Mouse (Mus musculus): ENCODE data around the gene Gsn. TPM values are rescaled to one million over a fixed set of nuclear protein-coding genes. Genes with fewer than 3 reads are reported as not detected.

Gene Gsn
- polyA plus RNA-seq (2014; fragmentation: Nextera tagmentation; extraction: Ambion mirVana) = 30.6 and 36.0 TPM in 2 replicates

GRCm38 (mm10) chr2:35255885-35256833 is at the start of gene Gsn:
Gsn (plus strand) TSS chr2:35256380.
- no peak within 1 kb of the TSS for H3K27ac ChIP-seq (ENCODE audit: low read depth, low read length)
- WGBS = 5% methylated on average over 46 of the region's 54 CpGs

GRCm38 (mm10) chr2:35206761-35207160 is 49.4 kb upstream of the Gsn start:
- Histone ChIP-seq H3K4me2 (ENCODE audit: low read depth) (no peak overlapping the region), H3K9ac (ENCODE audit: low read length) (no peak overlapping the region), H3K27ac (ENCODE audit: low read depth, low read length) (no peak overlapping the region), H3K27me3 (ENCODE audit: control insufficient read depth, insufficient read depth, low read length) (no peaks in the 10 kb centered on the region), H3K36me3 (ENCODE audit: control insufficient read depth, insufficient read depth, low read length) (no peaks in the 10 kb centered on the region), H3K9me3 (ENCODE audit: control insufficient read depth, low read length) (no peaks in the 10 kb centered on the region), H3K4me3 (ENCODE audit: low read depth, low read length) (no peak overlapping the region), H3K4me1 (ENCODE audit: control insufficient read depth, insufficient read depth, low read length) (no peaks in the 10 kb centered on the region)
- no peak for ATAC-seq (ENCODE audit: insufficient read depth, low FRiP score, low TSS enrichment)
- 88% methylated on average over 3 of the region's 3 CpGs for WGBS
- DNase-seq (ENCODE audit: low spot score) = no peak

More at GRCm38 (mm10) chr2:35255885-35256833, at the start of gene Gsn:
- H3K4me1 ChIP-seq (ENCODE audit: control insufficient read depth, insufficient read depth, low read length) = 0 out of 2 replicates have a peak, but pooled peaks cover 6% of the 10 kb centered on the region
- H3K4me2 ChIP-seq (ENCODE audit: low read depth) = peak within 1 kb of the TSS; percentile 68
- peaks cover 17% of the 10 kb centered on the region for H3K27me3 ChIP-seq (ENCODE audit: control insufficient read depth, insufficient read depth, low read length)
- ATAC-seq (ENCODE audit: insufficient read depth, low FRiP score, low TSS enrichment) (peak; percentile 88), DNase-seq (ENCODE audit: low spot score) (peak; percentile 84)
- no peaks in the 10 kb centered on the region for H3K36me3 ChIP-seq (ENCODE audit: control insufficient read depth, insufficient read depth, low read length)
- H3K9me3 ChIP-seq (ENCODE audit: control insufficient read depth, low read length) = no peaks in the 10 kb centered on the region
- peak within 1 kb of the TSS; percentile 41 for H3K4me3 ChIP-seq (ENCODE audit: low read depth, low read length)
- H3K9ac ChIP-seq (ENCODE audit: low read length) = peak within 1 kb of the TSS; percentile 52

GRCm38 (mm10) chr2:35208054-35208453 is 48.1 kb upstream of the Gsn start:
- ATAC-seq (ENCODE audit: insufficient read depth, low FRiP score, low TSS enrichment) = no peak
- 74% methylated on average over 3 of the region's 3 CpGs for WGBS
- H3K9me3 ChIP-seq (ENCODE audit: control insufficient read depth, low read length) = no peaks in the 10 kb centered on the region
- no peak overlapping the region for H3K9ac ChIP-seq (ENCODE audit: low read length)
- H3K4me3 ChIP-seq (ENCODE audit: low read depth, low read length) = no peak overlapping the region
- H3K36me3 ChIP-seq (ENCODE audit: control insufficient read depth, insufficient read depth, low read length) = no peaks in the 10 kb centered on the region
- H3K4me1 ChIP-seq (ENCODE audit: control insufficient read depth, insufficient read depth, low read length) = no peaks in the 10 kb centered on the region
- no peak for DNase-seq (ENCODE audit: low spot score)
- H3K27ac ChIP-seq (ENCODE audit: low read depth, low read length) = no peak overlapping the region
- H3K4me2 ChIP-seq (ENCODE audit: low read depth) = no peak overlapping the region
- no peaks in the 10 kb centered on the region for H3K27me3 ChIP-seq (ENCODE audit: control insufficient read depth, insufficient read depth, low read length)

- Histone ChIP-seq H3K4me3 (ENCODE audit: low read depth, low read length) (no peak overlapping the region), H3K9me3 (ENCODE audit: control insufficient read depth, low read length) (no peaks in the 10 kb centered on the region), H3K9ac (ENCODE audit: low read length) (no peak overlapping the region), H3K27ac (ENCODE audit: low read depth, low read length) (no peak overlapping the region), H3K4me1 (ENCODE audit: control insufficient read depth, insufficient read depth, low read length) (no peaks in the 10 kb centered on the region), H3K36me3 (ENCODE audit: control insufficient read depth, insufficient read depth, low read length) (no peaks in the 10 kb centered on the region), H3K4me2 (ENCODE audit: low read depth) (no peak overlapping the region), H3K27me3 (ENCODE audit: control insufficient read depth, insufficient read depth, low read length) (no peaks in the 10 kb centered on the region)
- ATAC-seq (ENCODE audit: insufficient read depth, low FRiP score, low TSS enrichment) (no peak), DNase-seq (ENCODE audit: low spot score) (no peak)
- WGBS = 81% methylated on average over 8 of the region's 8 CpGs
Measured at GRCm38 (mm10) chr2:35208931-35209665, 47.1 kb upstream of the Gsn start.

GRCm38 (mm10) chr2:35211681-35212080 is 44.5 kb upstream of the Gsn start:
- Histone ChIP-seq H3K36me3 (ENCODE audit: control insufficient read depth, insufficient read depth, low read length) (no peaks in the 10 kb centered on the region), H3K9ac (ENCODE audit: low read length) (no peak overlapping the region), H3K4me1 (ENCODE audit: control insufficient read depth, insufficient read depth, low read length) (0 out of 2 replicates have a peak, but pooled peaks cover 3% of the 10 kb centered on the region), H3K4me2 (ENCODE audit: low read depth) (no peak overlapping the region), H3K9me3 (ENCODE audit: control insufficient read depth, low read length) (no peaks in the 10 kb centered on the region), H3K27ac (ENCODE audit: low read depth, low read length) (no peak overlapping the region), H3K27me3 (ENCODE audit: control insufficient read depth, insufficient read depth, low read length) (no peaks in the 10 kb centered on the region), H3K4me3 (ENCODE audit: low read depth, low read length) (no peak overlapping the region)
- ATAC-seq (ENCODE audit: insufficient read depth, low FRiP score, low TSS enrichment) (no peak), DNase-seq (ENCODE audit: low spot score) (no peak)
- 76% methylated on average over 3 of the region's 3 CpGs for WGBS

GRCm38 (mm10) chr2:35213345-35213910 is 42.8 kb upstream of the Gsn start:
- no peaks in the 10 kb centered on the region for H3K9me3 ChIP-seq (ENCODE audit: control insufficient read depth, low read length)
- no peak for DNase-seq (ENCODE audit: low spot score)
- 0 out of 2 replicates have a peak, but pooled peaks cover 3% of the 10 kb centered on the region for H3K4me1 ChIP-seq (ENCODE audit: control insufficient read depth, insufficient read depth, low read length)
- no peak overlapping the region for H3K4me2 ChIP-seq (ENCODE audit: low read depth)
- ATAC-seq (ENCODE audit: insufficient read depth, low FRiP score, low TSS enrichment) = no peak
- no peak overlapping the region for H3K27ac ChIP-seq (ENCODE audit: low read depth, low read length)
- no peak overlapping the region for H3K9ac ChIP-seq (ENCODE audit: low read length)
- no peaks in the 10 kb centered on the region for H3K36me3 ChIP-seq (ENCODE audit: control insufficient read depth, insufficient read depth, low read length)
- 84% methylated on average over 12 of the region's 12 CpGs for WGBS
- no peak overlapping the region for H3K4me3 ChIP-seq (ENCODE audit: low read depth, low read length)
- H3K27me3 ChIP-seq (ENCODE audit: control insufficient read depth, insufficient read depth, low read length) = no peaks in the 10 kb centered on the region

GRCm38 (mm10) chr2:35214881-35215358 is 41.3 kb upstream of the Gsn start:
- H3K27ac ChIP-seq (ENCODE audit: low read depth, low read length) = 0 out of 2 replicates have a peak overlapping the region, but pooled peaks have one; percentile 39
- no peak overlapping the region; the same call in 1 of the 2 replicates for H3K9ac ChIP-seq (ENCODE audit: low read length)

GRCm38 (mm10) chr2:35215363-35215762 is 40.8 kb upstream of the Gsn start:
- Histone ChIP-seq H3K4me3 (ENCODE audit: low read depth, low read length) (no peak overlapping the region), H3K4me1 (ENCODE audit: control insufficient read depth, insufficient read depth, low read length) (0 out of 2 replicates have a peak, but pooled peaks cover 3% of the 10 kb centered on the region)
- WGBS = 47% methylated on average over 14 of the region's 14 CpGs

More at GRCm38 (mm10) chr2:35214881-35215358, 41.3 kb upstream of the Gsn start:
- DNase-seq (ENCODE audit: low spot score) (peak; percentile 91), ATAC-seq (ENCODE audit: insufficient read depth, low FRiP score, low TSS enrichment) (peak; percentile 87)
- WGBS = 4% methylated on average over 12 of the region's 12 CpGs
- Histone ChIP-seq H3K27me3 (ENCODE audit: control insufficient read depth, insufficient read depth, low read length) (no peaks in the 10 kb centered on the region), H3K36me3 (ENCODE audit: control insufficient read depth, insufficient read depth, low read length) (no peaks in the 10 kb centered on the region), H3K4me2 (ENCODE audit: low read depth) (peak overlapping the region; percentile 12; the same call in 1 of the 2 replicates), H3K9me3 (ENCODE audit: control insufficient read depth, low read length) (no peaks in the 10 kb centered on the region), H3K4me1 (ENCODE audit: control insufficient read depth, insufficient read depth, low read length) (0 out of 2 replicates have a peak, but pooled peaks cover 3% of the 10 kb centered on the region), H3K4me3 (ENCODE audit: low read depth, low read length) (no peak overlapping the region)

More at GRCm38 (mm10) chr2:35215363-35215762, 40.8 kb upstream of the Gsn start:
- peak; percentile 28 for DNase-seq (ENCODE audit: low spot score)
- H3K4me2 ChIP-seq (ENCODE audit: low read depth) = 0 out of 2 replicates have a peak overlapping the region, but pooled peaks have one; percentile 16
- ATAC-seq (ENCODE audit: insufficient read depth, low FRiP score, low TSS enrichment) = peak; percentile 45; the same call in 1 of the 2 replicates
- 0 out of 2 replicates have a peak overlapping the region, but pooled peaks have one; percentile 39 for H3K27ac ChIP-seq (ENCODE audit: low read depth, low read length)
- H3K9me3 ChIP-seq (ENCODE audit: control insufficient read depth, low read length) = no peaks in the 10 kb centered on the region
- no peaks in the 10 kb centered on the region for H3K36me3 ChIP-seq (ENCODE audit: control insufficient read depth, insufficient read depth, low read length)
- no peaks in the 10 kb centered on the region for H3K27me3 ChIP-seq (ENCODE audit: control insufficient read depth, insufficient read depth, low read length)
- H3K9ac ChIP-seq (ENCODE audit: low read length) = 0 out of 2 replicates have a peak overlapping the region, but pooled peaks have one; percentile 18
